Mouse (Mus musculus) myocyte (in vitro differentiated cells): Measurements from ENCODE around the gene Gne. TPM values are rescaled to one million over a fixed set of nuclear protein-coding genes. Genes with fewer than 3 reads are reported as not detected.

ENCODE experiments used
- H3K27me3 ChIP-seq: one replicate; pipeline ENCODE4 v1.6.1; 2011; ENCODE audit not compliant: control insufficient read depth, insufficient read depth, insufficient read length
- H3K36me3 ChIP-seq: one replicate; pipeline ENCODE4 v1.6.1; 2011; ENCODE audit not compliant: control insufficient read depth, insufficient read depth
- H3K4me2 ChIP-seq: one replicate; pipeline ENCODE4 v1.6.1; 2011; ENCODE audit warnings: low read depth, control low read depth
- H3K4me3 ChIP-seq: one replicate; pipeline ENCODE4 v1.5.1; 2011; ENCODE audit warnings: mild to moderate bottlenecking, control low read depth, moderate library complexity
- H3K79me2 ChIP-seq: one replicate; pipeline ENCODE4 v1.6.1; 2011; ENCODE audit not compliant: control insufficient read depth, insufficient read depth
- H3ac ChIP-seq: one replicate; pipeline ENCODE4 v1.6.1; 2011; ENCODE audit not compliant: control insufficient read depth, insufficient read length
- CEBPB ChIP-seq: IDR thresholded peaks from 2 replicates; pipeline ENCODE4 v1.6.1; 2011; ENCODE audit warnings: mild to moderate bottlenecking, moderate library complexity; ENCODE audit not compliant: poor library complexity, insufficient read depth, severe bottlenecking
- E2F4 ChIP-seq: IDR thresholded peaks from one replicate; pipeline ENCODE4 v1.6.1; 2011; ENCODE audit warnings: mild to moderate bottlenecking, control low read depth, moderate library complexity; ENCODE audit not compliant: insufficient read depth
- MAX ChIP-seq: IDR thresholded peaks from one replicate; pipeline ENCODE4 v1.6.1; 2011; ENCODE audit warnings: low read depth, mild to moderate bottlenecking, control low read depth
- MYOD1 ChIP-seq, 3 experiments: IDR thresholded peaks; one replicate each; pipeline ENCODE4 v1.6.1; 2011; ENCODE audit warnings: control low read depth in 2 of 3, low read depth in 2 of 3, mild to moderate bottlenecking in 2 of 3, moderate library complexity in 1 of 3; ENCODE audit not compliant: insufficient read length in 2 of 3, control insufficient read depth in 1 of 3
- MYOG ChIP-seq, 3 experiments: IDR thresholded peaks; one replicate each; pipeline ENCODE4 v1.6.1; 2011; ENCODE audit warnings: control low read depth in 2 of 3, low read depth in 2 of 3, mild to moderate bottlenecking in 2 of 3; ENCODE audit not compliant: insufficient read length in 2 of 3, control insufficient read depth in 1 of 3, insufficient read depth in 1 of 3
- POLR2A ChIP-seq: IDR thresholded peaks from one replicate; pipeline ENCODE4 v1.6.1; 2011; ENCODE audit warnings: low read depth, mild to moderate bottlenecking, control low read depth, moderate library complexity; ENCODE audit not compliant: insufficient read length
- POLR2AphosphoS2 ChIP-seq: IDR thresholded peaks from one replicate; pipeline ENCODE4 v1.6.1; 2011; ENCODE audit warnings: low read depth, control low read depth; ENCODE audit not compliant: insufficient read length
- REST ChIP-seq: IDR thresholded peaks from one replicate; pipeline ENCODE4 v1.6.1; 2011; ENCODE audit warnings: mild to moderate bottlenecking, control low read depth, moderate library complexity; ENCODE audit not compliant: insufficient read depth, insufficient read length
- SRF ChIP-seq: IDR thresholded peaks from one replicate; pipeline ENCODE4 v1.6.1; 2011; ENCODE audit warnings: low read depth; ENCODE audit not compliant: control insufficient read depth, insufficient read length
- TCF12 ChIP-seq: IDR thresholded peaks from one replicate; pipeline ENCODE4 v1.6.1; 2011; ENCODE audit warnings: mild to moderate bottlenecking, control low read depth; ENCODE audit not compliant: poor library complexity, insufficient read depth, severe bottlenecking
- TCF3 ChIP-seq: IDR thresholded peaks from one replicate; pipeline ENCODE4 v1.6.1; 2011; ENCODE audit warnings: low read depth, control low read depth; ENCODE audit not compliant: insufficient read length
- USF1 ChIP-seq: IDR thresholded peaks from one replicate; pipeline ENCODE4 v1.6.1; 2011; ENCODE audit warnings: low read depth, mild to moderate bottlenecking, control low read depth, moderate library complexity
- polyA plus RNA-seq: library from polyadenylated mRNA; unstranded; fragments of >200 nt; fragmentation: generic; extraction: Trizol; gene quantifications from one replicate; pipeline ENCODE4 v1.2.1, GENCODE M21; 2012; ENCODE audit warnings: missing spikeins

Gne gene
- polyA plus RNA-seq, 1 experiment = 13.9 TPM

GRCm38 (mm10) chr4:44022766-44023165, 61.2 kb downstream of the Gne start:
- Histone ChIP-seq H3K36me3 (peaks cover 57% of the 10 kb centered on the region), H3K27me3 (no peaks in the 10 kb centered on the region), H3K79me2 (peaks cover 65% of the 10 kb centered on the region), H3K4me2 (no peak overlapping the region), H3K4me3 (no peak overlapping the region), H3ac (no peak overlapping the region)
- TF ChIP-seq REST = no peak
- no peak for TF ChIP-seq TCF3

GRCm38 (mm10) chr4:44022323-44022722, 61.7 kb downstream of the Gne start:
- H3K36me3 ChIP-seq = peaks cover 56% of the 10 kb centered on the region
- no peaks in the 10 kb centered on the region for H3K27me3 ChIP-seq
- TF ChIP-seq MYOG (IDR thresholded peaks at IDR 0.05; ENCODE audit: control insufficient read depth in 1 of 3, insufficient read depth in 1 of 3, insufficient read length in 2 of 3, low read depth in 2 of 3) (no peak), CEBPB (no peak), MAX (no peak), POLR2AphosphoS2 (no peak), TCF3 (no peak), TCF12 (no peak), SRF (no peak), E2F4 (no peak), USF1 (no peak), REST (no peak), POLR2A (no peak), MYOD1 (IDR thresholded peaks at IDR 0.05; ENCODE audit: control insufficient read depth in 1 of 3, insufficient read length in 2 of 3, low read depth in 2 of 3) (no peak)
- H3ac ChIP-seq = no peak overlapping the region
- H3K79me2 ChIP-seq = peaks cover 70% of the 10 kb centered on the region
- H3K4me2 ChIP-seq = no peak overlapping the region
- no peak overlapping the region for H3K4me3 ChIP-seq

- Histone ChIP-seq H3K4me3 (no peak overlapping the region), H3K36me3 (peaks cover 29% of the 10 kb centered on the region), H3K79me2 (peaks cover 89% of the 10 kb centered on the region), H3ac (no peak overlapping the region), H3K27me3 (no peaks in the 10 kb centered on the region), H3K4me2 (no peak overlapping the region)
- TF ChIP-seq MYOG (IDR thresholded peaks at IDR 0.05; ENCODE audit: control insufficient read depth in 1 of 3, insufficient read depth in 1 of 3, insufficient read length in 2 of 3, low read depth in 2 of 3) = no peak
- TF ChIP-seq SRF = no peak
- TF ChIP-seq USF1 = no peak
- TF ChIP-seq E2F4 = no peak
- TF ChIP-seq REST = no peak
- no peak for TF ChIP-seq TCF3
- TF ChIP-seq CEBPB = no peak
- no peak for TF ChIP-seq POLR2AphosphoS2
- TF ChIP-seq POLR2A = no peak
Measured at GRCm38 (mm10) chr4:44016791-44017190, 67.2 kb downstream of the Gne start.

- H3K36me3 ChIP-seq = peaks cover 23% of the 10 kb centered on the region
- H3K27me3 ChIP-seq = no peaks in the 10 kb centered on the region
- no peak overlapping the region for H3ac ChIP-seq
- H3K79me2 ChIP-seq = peaks cover 82% of the 10 kb centered on the region
- H3K4me3 ChIP-seq = no peak overlapping the region
- TF ChIP-seq CEBPB = no peak
- no peak for TF ChIP-seq E2F4
- no peak for TF ChIP-seq TCF3
- no peak for TF ChIP-seq USF1
- TF ChIP-seq REST = no peak
- no peak for TF ChIP-seq MYOG (IDR thresholded peaks at IDR 0.05; ENCODE audit: control insufficient read depth in 1 of 3, insufficient read depth in 1 of 3, insufficient read length in 2 of 3, low read depth in 2 of 3)
- TF ChIP-seq POLR2AphosphoS2 = no peak
- no peak for TF ChIP-seq POLR2A
- no peak for TF ChIP-seq SRF
- TF ChIP-seq MAX = no peak
- no peak for TF ChIP-seq MYOD1 (IDR thresholded peaks at IDR 0.05; ENCODE audit: control insufficient read depth in 1 of 3, insufficient read length in 2 of 3, low read depth in 2 of 3)
- TF ChIP-seq TCF12 = no peak
- peak overlapping the region; percentile 31 for H3K4me2 ChIP-seq
Measured at GRCm38 (mm10) chr4:44016071-44016470, 67.9 kb downstream of the Gne start.

GRCm38 (mm10) chr4:44013391-44014070, 70.4 kb downstream of the Gne start:
- Histone ChIP-seq H3K4me2 (peak overlapping the region; percentile 98), H3K79me2 (peaks cover 60% of the 10 kb centered on the region), H3K36me3 (peaks cover 2% of the 10 kb centered on the region), H3K4me3 (peak overlapping the region; percentile 83), H3ac (peak overlapping the region; percentile 87), H3K27me3 (no peaks in the 10 kb centered on the region)
- TF ChIP-seq E2F4 (no peak), REST (no peak), CEBPB (no peak), TCF12 (no peak), TCF3 (no peak), POLR2AphosphoS2 (no peak), MYOD1 (IDR thresholded peaks at IDR 0.05; ENCODE audit: control insufficient read depth in 1 of 3, insufficient read length in 2 of 3, low read depth in 2 of 3) (no peak), MYOG (IDR thresholded peaks at IDR 0.05; ENCODE audit: control insufficient read depth in 1 of 3, insufficient read depth in 1 of 3, insufficient read length in 2 of 3, low read depth in 2 of 3) (no peak), SRF (no peak), POLR2A (no peak), USF1 (no peak), MAX (no peak)
